Mouse (Mus musculus): Measurements from ENCODE around the gene Rnf114.

DNA sequence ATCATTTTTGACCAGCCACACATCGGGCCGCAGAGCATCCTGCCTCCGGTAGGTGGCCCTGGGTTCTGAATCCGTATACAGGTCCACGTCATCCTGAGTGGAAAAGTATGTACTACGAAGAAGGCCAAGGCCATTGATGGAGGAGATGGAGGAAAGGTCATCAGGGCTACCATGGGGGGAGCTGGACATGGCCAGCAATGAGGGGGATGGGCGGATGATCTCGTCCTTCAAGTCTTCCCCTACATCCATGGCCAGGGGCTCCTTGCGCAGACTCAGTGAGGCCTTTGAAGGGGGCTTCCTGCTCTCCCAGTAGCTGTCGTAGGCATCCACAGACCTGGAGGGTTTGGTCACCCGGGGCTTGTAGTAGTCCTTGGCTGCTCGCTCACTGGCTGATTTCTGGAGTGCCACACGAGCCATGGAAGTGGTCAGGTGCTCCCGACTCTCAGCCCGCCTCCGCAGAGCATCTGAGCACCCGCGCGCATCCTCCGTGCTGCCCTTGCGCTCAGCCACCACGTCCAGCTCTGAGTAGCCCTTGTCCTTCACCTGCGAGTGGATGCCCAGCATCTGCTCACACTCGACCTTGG is 8.5 kb upstream of the Rnf114 start:
- TF ChIP-seq CTCF (IDR thresholded peaks at IDR 0.05; ENCODE audit: low read depth) (no peak), EP300 (IDR thresholded peaks at IDR 0.05; ENCODE audit: low read depth) (no peak)
